Mouse (Mus musculus): ENCODE results near the gene Tomm70a. TPM values are rescaled to one million over a fixed set of nuclear protein-coding genes. Genes with fewer than 3 reads are reported as not detected.
"Not testable (repeated sequence)": the region's sequence is repeated elsewhere in the genome, so short reads cannot be mapped to it uniquely, and the experiment has no call there.

Gene Tomm70a
- polyA plus RNA-seq, 1 experiment from 2014 or later, result 39.0 TPM

DNA sequence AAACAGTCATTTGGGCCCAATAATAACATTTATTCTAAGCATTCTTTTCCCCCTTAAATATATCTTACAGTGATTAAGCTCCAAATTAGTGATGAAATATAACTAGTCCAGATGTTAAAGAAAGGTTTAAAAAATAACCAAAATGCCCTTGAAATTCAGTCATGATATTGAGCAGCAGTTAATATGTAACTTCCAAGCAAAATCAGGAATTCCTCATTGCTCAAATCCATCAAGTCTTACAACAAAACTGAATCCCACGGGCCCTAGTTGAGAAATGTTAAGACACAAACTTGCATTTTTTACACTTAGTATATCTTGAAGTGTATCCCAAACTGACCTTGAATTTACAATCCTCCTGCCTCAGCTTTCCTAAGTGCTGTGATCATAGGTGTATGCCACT is 42.2 kb downstream of the Tomm70a start:
- WGBS, result 91% methylated on average over 1 of the region's 1 CpGs
- no peak for ATAC-seq (replicated peaks; ENCODE audit: extremely low read depth, insufficient read depth, low FRiP score)
- peaks cover 27% of the 10 kb centered on the region; the same call in 1 of the 2 replicates for H3K36me3 ChIP-seq (ENCODE audit: control insufficient read depth, insufficient read depth)

DNA sequence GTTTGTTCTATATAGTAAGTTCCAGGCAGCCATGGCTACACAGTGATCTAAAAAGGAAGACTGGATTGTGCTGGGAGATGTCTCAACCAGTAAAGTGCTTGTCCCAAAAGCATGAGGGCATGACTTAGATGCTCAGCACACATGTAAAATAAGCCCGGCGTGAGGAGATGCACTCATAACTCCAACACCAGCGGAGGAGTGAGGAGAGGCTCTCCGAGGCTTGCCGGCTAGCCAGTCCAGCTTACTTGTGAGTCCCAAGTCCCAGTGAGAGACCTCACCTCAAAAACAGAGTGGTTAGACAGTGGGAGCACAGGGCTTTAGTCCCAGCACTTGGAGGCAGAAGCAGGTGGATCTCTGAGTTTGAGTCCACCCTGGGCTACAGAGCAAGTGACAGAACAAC is 43.7 kb downstream of the Tomm70a start:
- peaks cover 3% of the 10 kb centered on the region for H3K4me1 ChIP-seq (ENCODE audit: control insufficient read depth, insufficient read depth, low read length)
- H3K27ac ChIP-seq (ENCODE audit: low read length), result no peak overlapping the region
- peaks cover 21% of the 10 kb centered on the region; the same call in 1 of the 2 replicates for H3K36me3 ChIP-seq (ENCODE audit: control insufficient read depth, insufficient read depth)
- no peaks in the 10 kb centered on the region for H3K9me3 ChIP-seq (replicated peaks; ENCODE audit: control insufficient read depth, low read length)
- no peak overlapping the region for H3K4me3 ChIP-seq (ENCODE audit: low read length)
- ATAC-seq (replicated peaks; ENCODE audit: extremely low read depth, insufficient read depth, low FRiP score), result no peak
- H3K9ac ChIP-seq (ENCODE audit: low read length), result no peak overlapping the region
- no peak overlapping the region for H3K4me2 ChIP-seq (ENCODE audit: low read depth, low read length)
- 95% methylated on average over 5 of the region's 5 CpGs for WGBS
- no peaks in the 10 kb centered on the region for H3K27me3 ChIP-seq (ENCODE audit: control insufficient read depth, insufficient read depth, low read length)

More for the DNA sequence above, 42.2 kb downstream of the Tomm70a start:
- Histone ChIP-seq H3K4me2 (ENCODE audit: low read depth, low read length) (no peak overlapping the region), H3K27ac (ENCODE audit: low read length) (no peak overlapping the region), H3K4me1 (ENCODE audit: control insufficient read depth, insufficient read depth, low read length) (peaks cover 3% of the 10 kb centered on the region), H3K4me3 (ENCODE audit: low read length) (no peak overlapping the region), H3K27me3 (ENCODE audit: control insufficient read depth, insufficient read depth, low read length) (no peaks in the 10 kb centered on the region), H3K9me3 (replicated peaks; ENCODE audit: control insufficient read depth, low read length) (no peaks in the 10 kb centered on the region), H3K9ac (ENCODE audit: low read length) (no peak overlapping the region)

DNA sequence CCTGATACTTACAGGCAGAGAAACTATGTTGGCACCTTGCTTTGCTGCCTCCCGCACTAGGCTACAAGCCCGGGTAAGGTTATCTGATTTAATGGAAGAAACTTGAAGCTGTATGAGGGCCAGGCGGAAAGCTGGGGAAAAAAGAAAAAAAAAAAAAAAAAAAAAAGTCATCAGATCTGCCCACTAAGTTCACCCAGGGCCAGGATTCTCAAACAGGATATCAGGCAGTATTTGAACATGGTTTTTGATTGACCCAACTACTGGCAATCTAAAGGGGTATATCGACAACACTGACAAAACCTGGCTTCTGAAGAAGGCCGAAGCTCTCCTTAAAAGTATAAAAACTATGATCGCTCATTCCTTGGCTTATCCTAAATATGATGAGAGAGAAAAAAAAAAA is 44.6 kb downstream of the Tomm70a start:
- no peak for ATAC-seq (replicated peaks; ENCODE audit: extremely low read depth, insufficient read depth, low FRiP score)
- peaks cover 3% of the 10 kb centered on the region for H3K4me1 ChIP-seq (ENCODE audit: control insufficient read depth, insufficient read depth, low read length)
- H3K9ac ChIP-seq (ENCODE audit: low read length), result peak overlapping the region; percentile 89
- H3K27ac ChIP-seq (ENCODE audit: low read length), result no peak overlapping the region
- WGBS, result 70% methylated on average over 6 of the region's 6 CpGs
- peak overlapping the region; percentile 86 for H3K4me2 ChIP-seq (ENCODE audit: low read depth, low read length)
- no peaks in the 10 kb centered on the region for H3K9me3 ChIP-seq (replicated peaks; ENCODE audit: control insufficient read depth, low read length)
- H3K27me3 ChIP-seq (ENCODE audit: control insufficient read depth, insufficient read depth, low read length), result no peaks in the 10 kb centered on the region
- peaks cover 25% of the 10 kb centered on the region for H3K36me3 ChIP-seq (ENCODE audit: control insufficient read depth, insufficient read depth)
- peak overlapping the region; percentile 81 for H3K4me3 ChIP-seq (ENCODE audit: low read length)

DNA sequence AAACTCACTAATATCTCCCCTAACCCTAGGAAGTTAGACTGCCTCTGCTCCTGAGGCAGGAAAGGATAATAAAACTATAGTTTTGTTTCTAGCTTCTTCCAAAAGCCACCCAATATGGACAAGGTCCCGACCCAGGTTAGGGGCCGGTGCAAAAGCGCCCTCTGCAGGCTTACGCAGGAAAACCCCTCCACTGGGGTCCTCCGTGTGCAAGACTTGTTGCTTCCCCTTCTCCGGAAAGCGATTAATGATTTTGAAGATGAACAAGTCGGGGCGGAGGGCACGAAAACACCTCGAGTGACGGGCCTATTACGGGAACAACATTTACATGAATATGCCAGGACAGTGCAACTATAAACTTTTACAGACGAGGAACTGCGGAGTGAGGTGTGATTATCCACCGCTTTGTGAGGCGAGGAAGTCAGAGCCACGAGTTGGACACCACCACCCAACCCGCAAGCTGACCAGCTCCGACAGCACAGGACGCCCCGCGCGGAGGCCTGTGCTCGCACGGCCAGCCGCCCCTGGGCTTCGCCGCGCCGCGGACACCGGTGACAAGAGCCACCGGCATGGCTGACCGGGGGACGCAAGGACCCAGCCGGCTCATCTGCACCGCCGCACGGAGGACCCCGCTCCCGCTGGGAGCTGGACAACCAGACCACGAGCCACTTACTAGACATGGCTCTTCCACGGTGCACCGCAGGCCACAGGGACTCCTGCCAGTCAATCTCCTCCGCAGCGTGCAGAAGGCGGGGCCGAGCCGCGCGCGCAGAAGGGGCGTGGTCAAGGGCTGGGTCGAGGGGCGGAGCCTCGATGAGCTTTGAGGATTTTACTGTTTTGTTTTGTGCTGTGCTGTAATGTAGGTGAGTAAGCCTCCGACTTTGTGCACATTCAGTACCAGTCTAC is 45.4 kb downstream of the Tomm70a start, which contains the start of gene Nit2:
Nit2 (minus strand) TSS at position 731 of the 903 bp plus-strand sequence.
- peaks cover 3% of the 10 kb centered on the region for H3K4me1 ChIP-seq (ENCODE audit: control insufficient read depth, insufficient read depth, low read length)
- no peaks in the 10 kb centered on the region for H3K27me3 ChIP-seq (ENCODE audit: control insufficient read depth, insufficient read depth, low read length)
- under 1% methylated on average over 58 of the region's 58 CpGs for WGBS
- H3K27ac ChIP-seq (ENCODE audit: low read length), result peak within 1 kb of the TSS; percentile 92
- H3K4me2 ChIP-seq (ENCODE audit: low read depth, low read length), result peak within 1 kb of the TSS; percentile 86
- peak; percentile 97 for ATAC-seq (replicated peaks; ENCODE audit: extremely low read depth, insufficient read depth, low FRiP score)
- peak within 1 kb of the TSS; percentile 81 for H3K4me3 ChIP-seq (ENCODE audit: low read length)
- H3K9me3 ChIP-seq (replicated peaks; ENCODE audit: control insufficient read depth, low read length), result no peaks in the 10 kb centered on the region
- H3K9ac ChIP-seq (ENCODE audit: low read length), result peak within 1 kb of the TSS; percentile 89
- peaks cover 24% of the 10 kb centered on the region for H3K36me3 ChIP-seq (ENCODE audit: control insufficient read depth, insufficient read depth)

DNA sequence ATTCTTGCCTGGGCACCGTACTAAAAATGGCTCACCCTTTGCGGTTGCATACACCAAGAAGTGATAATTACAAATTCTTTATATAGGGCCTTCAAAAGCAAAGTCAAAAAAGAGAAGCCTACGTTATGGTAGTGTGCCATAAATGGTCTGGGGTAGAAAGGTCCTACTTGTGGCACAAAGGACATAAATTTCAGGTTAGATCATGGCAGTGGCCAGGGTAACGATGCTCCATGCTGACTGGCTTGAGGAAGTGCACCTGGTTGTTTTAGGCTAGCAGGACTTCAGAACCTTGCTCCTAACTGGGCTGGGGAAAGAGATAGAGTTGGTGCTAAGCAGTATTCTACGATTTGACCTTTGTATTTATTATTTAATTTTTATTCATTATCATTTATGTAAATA is 46.0 kb downstream of the Tomm70a start:
- WGBS, result 23% methylated on average over 5 of the region's 5 CpGs

DNA sequence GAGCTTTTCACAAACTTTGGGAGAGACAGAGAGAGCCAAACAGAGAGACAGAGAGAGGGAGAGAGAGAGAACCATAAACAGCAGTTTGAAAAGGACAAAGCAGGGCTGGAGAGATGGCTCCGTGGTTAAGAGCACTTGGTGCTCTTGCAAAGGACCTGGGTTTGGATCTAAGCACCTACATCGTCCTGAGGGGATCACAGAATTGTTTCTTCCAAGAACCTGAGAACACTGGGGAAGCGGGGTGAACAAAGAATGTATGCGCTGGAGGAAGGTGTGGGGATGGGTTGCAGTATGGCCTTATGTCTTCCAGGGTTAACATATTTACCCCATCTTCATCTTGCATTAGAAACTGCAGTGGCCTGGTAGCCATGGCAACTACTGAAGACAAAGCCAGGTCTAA is 46.7 kb downstream of the Tomm70a start:
- ATAC-seq (replicated peaks; ENCODE audit: extremely low read depth, insufficient read depth, low FRiP score), result no peak
- H3K27ac ChIP-seq (ENCODE audit: low read length), result no peak overlapping the region
- peaks cover 25% of the 10 kb centered on the region for H3K36me3 ChIP-seq (ENCODE audit: control insufficient read depth, insufficient read depth)
- H3K4me1 ChIP-seq (ENCODE audit: control insufficient read depth, insufficient read depth, low read length), result peaks cover 3% of the 10 kb centered on the region
- no peak overlapping the region for H3K4me3 ChIP-seq (ENCODE audit: low read length)
- 76% methylated on average over 4 of the region's 4 CpGs for WGBS
- no peak overlapping the region for H3K4me2 ChIP-seq (ENCODE audit: low read depth, low read length)
- no peak overlapping the region for H3K9ac ChIP-seq (ENCODE audit: low read length)
- no peaks in the 10 kb centered on the region for H3K9me3 ChIP-seq (replicated peaks; ENCODE audit: control insufficient read depth, low read length)
- no peaks in the 10 kb centered on the region for H3K27me3 ChIP-seq (ENCODE audit: control insufficient read depth, insufficient read depth, low read length)

More for the DNA sequence above, 46.0 kb downstream of the Tomm70a start:
- H3K9me3 ChIP-seq (replicated peaks; ENCODE audit: control insufficient read depth, low read length), result no peaks in the 10 kb centered on the region
- H3K4me3 ChIP-seq (ENCODE audit: low read length), result peak overlapping the region; percentile 81
- peak overlapping the region; percentile 86 for H3K4me2 ChIP-seq (ENCODE audit: low read depth, low read length)
- peak overlapping the region; percentile 92 for H3K27ac ChIP-seq (ENCODE audit: low read length)
- H3K9ac ChIP-seq (ENCODE audit: low read length), result peak overlapping the region; percentile 89
- peak; percentile 0; the same call in 1 of the 2 replicates for ATAC-seq (replicated peaks; ENCODE audit: extremely low read depth, insufficient read depth, low FRiP score)
- H3K27me3 ChIP-seq (ENCODE audit: control insufficient read depth, insufficient read depth, low read length), result no peaks in the 10 kb centered on the region
- H3K36me3 ChIP-seq (ENCODE audit: control insufficient read depth, insufficient read depth), result peaks cover 22% of the 10 kb centered on the region
- peaks cover 3% of the 10 kb centered on the region for H3K4me1 ChIP-seq (ENCODE audit: control insufficient read depth, insufficient read depth, low read length)

DNA sequence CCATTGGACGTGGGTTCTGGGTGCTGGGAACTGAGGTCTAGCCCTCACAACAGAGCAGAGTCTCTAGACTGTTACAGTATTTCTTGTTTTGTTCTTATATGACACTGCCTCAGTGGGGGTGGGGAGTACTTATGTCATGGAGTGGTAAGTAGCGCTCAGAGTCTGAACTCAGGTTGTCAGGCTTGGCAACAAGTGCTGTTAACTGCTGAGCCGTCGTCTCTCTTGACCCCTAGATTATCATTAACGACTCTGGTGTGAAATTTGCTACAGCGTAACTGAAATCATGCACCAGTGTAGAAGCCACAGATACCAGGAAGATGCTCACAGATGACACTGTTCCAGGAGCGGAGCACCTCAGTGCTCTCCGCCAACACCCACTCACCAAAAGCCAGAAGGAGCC is 49.7 kb downstream of the Tomm70a start:
- H3K9me3 ChIP-seq (replicated peaks; ENCODE audit: control insufficient read depth, low read length), result no peaks in the 10 kb centered on the region
- ATAC-seq (replicated peaks; ENCODE audit: extremely low read depth, insufficient read depth, low FRiP score), result no peak
- 85% methylated on average over 8 of the region's 8 CpGs for WGBS
- H3K9ac ChIP-seq (ENCODE audit: low read length), result no peak overlapping the region
- peaks cover 3% of the 10 kb centered on the region for H3K4me1 ChIP-seq (ENCODE audit: control insufficient read depth, insufficient read depth, low read length)
- H3K4me3 ChIP-seq (ENCODE audit: low read length), result no peak overlapping the region
- peaks cover 25% of the 10 kb centered on the region for H3K36me3 ChIP-seq (ENCODE audit: control insufficient read depth, insufficient read depth)
- H3K4me2 ChIP-seq (ENCODE audit: low read depth, low read length), result no peak overlapping the region
- H3K27ac ChIP-seq (ENCODE audit: low read length), result no peak overlapping the region
- H3K27me3 ChIP-seq (ENCODE audit: control insufficient read depth, insufficient read depth, low read length), result no peaks in the 10 kb centered on the region

DNA sequence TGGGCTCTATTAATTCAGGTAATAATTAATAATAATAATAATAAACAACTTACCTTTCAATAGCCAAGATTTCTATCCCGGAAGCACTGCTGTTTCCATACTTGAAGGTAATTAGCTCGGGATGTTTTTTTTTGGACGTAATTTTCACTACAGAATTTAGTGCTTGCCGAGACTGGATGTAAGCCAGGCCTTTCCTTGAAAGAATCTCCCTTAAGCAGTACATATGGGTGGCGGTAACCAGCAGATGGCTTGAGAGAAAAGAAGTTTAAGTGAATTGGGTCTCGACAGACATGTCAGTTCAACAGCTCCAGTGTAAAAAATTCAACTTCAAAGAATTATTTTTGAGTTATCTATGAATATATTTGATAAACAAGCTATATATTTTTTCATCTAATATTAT is 50.1 kb downstream of the Tomm70a start:
- no peaks in the 10 kb centered on the region for H3K27me3 ChIP-seq (ENCODE audit: control insufficient read depth, insufficient read depth, low read length)
- no peak overlapping the region for H3K27ac ChIP-seq (ENCODE audit: low read length)
- no peak for ATAC-seq (replicated peaks; ENCODE audit: extremely low read depth, insufficient read depth, low FRiP score)
- 89% methylated on average over 6 of the region's 6 CpGs for WGBS
- no peaks in the 10 kb centered on the region for H3K9me3 ChIP-seq (replicated peaks; ENCODE audit: control insufficient read depth, low read length)
- H3K4me2 ChIP-seq (ENCODE audit: low read depth, low read length), result no peak overlapping the region
- no peak overlapping the region for H3K4me3 ChIP-seq (ENCODE audit: low read length)
- no peak overlapping the region for H3K9ac ChIP-seq (ENCODE audit: low read length)
- H3K4me1 ChIP-seq (ENCODE audit: control insufficient read depth, insufficient read depth, low read length), result peaks cover 3% of the 10 kb centered on the region; the same call in 1 of the 2 replicates
- H3K36me3 ChIP-seq (ENCODE audit: control insufficient read depth, insufficient read depth), result peaks cover 28% of the 10 kb centered on the region

DNA sequence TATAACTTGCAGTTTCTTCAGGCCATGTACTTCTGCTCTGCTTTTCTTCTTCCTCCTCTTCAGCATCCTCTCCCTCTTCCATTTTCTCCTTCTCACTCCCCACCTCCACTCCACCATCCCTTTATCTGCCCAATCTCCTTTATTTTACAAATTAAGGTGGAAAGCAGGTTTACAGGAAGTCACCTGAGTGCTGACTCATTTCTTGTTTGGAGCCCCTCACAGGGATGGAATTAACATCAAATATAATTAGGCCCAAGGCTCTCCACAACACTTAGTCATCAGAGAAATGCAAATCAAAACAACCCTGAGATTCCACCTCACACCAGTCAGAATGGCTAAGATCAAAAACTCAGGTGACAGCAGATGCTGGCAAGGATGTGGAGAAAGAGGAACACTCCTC is 53.0 kb downstream of the Tomm70a start:
- not testable (repeated sequence) for ATAC-seq (replicated peaks; ENCODE audit: extremely low read depth, insufficient read depth, low FRiP score)

More for the DNA sequence above, 53.0 kb downstream of the Tomm70a start:
- H3K27me3 ChIP-seq (ENCODE audit: control insufficient read depth, insufficient read depth, low read length); H3K4me2 ChIP-seq (ENCODE audit: low read depth, low read length); H3K4me1 ChIP-seq (ENCODE audit: control insufficient read depth, insufficient read depth, low read length); H3K27ac ChIP-seq (ENCODE audit: low read length); H3K4me3 ChIP-seq (ENCODE audit: low read length); H3K9ac ChIP-seq (ENCODE audit: low read length); H3K9me3 ChIP-seq (replicated peaks; ENCODE audit: control insufficient read depth, low read length): not testable (repeated sequence)
- H3K36me3 ChIP-seq (ENCODE audit: control insufficient read depth, insufficient read depth), result peaks cover 34% of the 10 kb centered on the region
